Mouse (Mus musculus): ENCODE results near the gene Gm10340.
"Not testable (repeated sequence)": the region's sequence is repeated elsewhere in the genome, so short reads cannot be mapped to it uniquely, and the experiment has no call there.

DNA sequence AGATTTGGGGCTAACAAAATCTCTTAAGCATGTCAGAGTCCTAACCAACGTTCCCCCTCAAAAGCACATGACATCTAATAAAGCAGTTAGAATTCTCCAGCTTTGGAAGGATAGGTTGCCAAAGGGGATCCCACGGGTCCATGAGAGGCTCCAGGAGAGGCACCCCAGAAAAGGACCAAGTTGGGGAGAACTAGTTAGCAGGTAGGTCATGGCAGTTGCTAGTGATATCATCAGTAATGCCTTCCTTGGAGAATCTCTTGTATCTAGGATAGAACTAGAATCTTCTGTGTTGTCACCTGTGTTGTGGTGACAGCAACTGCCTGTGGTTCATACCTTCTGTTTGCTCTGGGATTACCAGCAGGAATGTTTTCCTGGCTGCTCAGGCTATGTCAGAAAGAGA, 54.2 kb downstream of the Gm10340 start, which contains the start of gene Gm5795:
- TF ChIP-seq CTCF (IDR thresholded peaks at IDR 0.05; ENCODE audit: borderline replicate concordance, insufficient read depth, low read length); POLR2A (IDR thresholded peaks at IDR 0.05; ENCODE audit: low read depth, low read length): not testable (repeated sequence)
